Mouse (Mus musculus): ENCODE measurements at regions not wholly inside any gene's neighbourhood (a gene's known extent, or its start where the extent isn't known, plus 50 kb on each side); places are given as distances from the start of the nearest gene placed in this dataset.

DNA sequence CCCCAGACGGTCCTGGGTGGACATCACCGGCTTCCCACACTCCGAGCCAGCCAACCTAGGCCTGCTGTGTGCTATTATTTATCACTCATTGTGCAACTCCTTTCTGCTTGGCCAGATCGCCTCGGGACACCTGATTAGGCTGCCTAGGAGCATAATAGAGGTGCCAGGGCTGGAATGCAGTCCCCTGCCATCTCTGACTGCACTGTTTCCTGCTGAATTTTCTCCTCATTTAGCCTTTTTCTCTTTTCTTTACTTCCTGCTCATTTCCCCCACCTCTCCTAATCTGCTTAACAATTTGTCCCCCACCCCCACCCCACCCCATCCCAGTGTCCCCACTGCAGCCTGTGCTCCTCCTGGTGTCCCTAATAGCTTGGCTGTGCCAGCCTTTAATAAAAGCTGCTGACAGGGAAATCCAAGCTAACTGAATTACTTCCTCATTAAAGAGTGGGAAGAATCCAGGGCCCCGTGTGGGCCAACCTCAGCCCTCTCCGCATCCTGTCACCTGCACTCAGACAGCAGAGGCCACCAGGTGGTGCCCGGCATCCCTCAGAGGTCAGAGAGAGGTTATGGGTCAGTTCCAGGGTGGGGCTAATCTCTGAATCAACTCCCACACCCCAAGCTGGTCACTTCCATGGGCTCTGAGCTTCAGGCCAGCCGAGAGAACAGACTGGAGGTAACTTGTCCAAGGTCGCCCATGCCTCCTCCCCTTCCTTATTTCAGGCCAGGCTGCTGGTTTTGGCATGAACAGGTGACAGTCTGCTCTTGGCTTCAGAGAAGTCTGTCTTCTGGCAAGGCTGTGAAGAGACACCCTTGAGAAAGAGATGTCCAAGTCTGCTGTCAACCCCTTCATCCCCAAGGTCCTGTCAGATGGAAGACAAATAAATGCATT lies 269.3 kb upstream of the Sdk2 start:
- no peak overlapping the region for H3K4me3 ChIP-seq (ENCODE audit: insufficient read depth, low read depth, low read length)
- 42% methylated on average over 10 of the region's 10 CpGs for whole genome bisulfite sequencing
- no peaks in the 10 kb centered on the region for H3K4me1 ChIP-seq (ENCODE audit: control insufficient read depth, insufficient read depth, low read length)
- H3K27ac ChIP-seq (ENCODE audit: insufficient read depth, low read depth, low read length) = no peak overlapping the region
- no peak for DNase-seq
- TF ChIP-seq POLR2A (IDR thresholded peaks at IDR 0.05; ENCODE audit: low read depth, low read length) = no peak
- no peak for TF ChIP-seq CTCF (conservative IDR thresholded peaks at IDR 0.05; ENCODE audit: insufficient read depth, insufficient read length, low read depth, low read length)
- H3K36me3 ChIP-seq (ENCODE audit: control insufficient read depth, insufficient read depth, low read length) = no peaks in the 10 kb centered on the region
- no peaks in the 10 kb centered on the region for H3K27me3 ChIP-seq (replicated peaks; ENCODE audit: control insufficient read depth, insufficient read depth, low read length)

DNA sequence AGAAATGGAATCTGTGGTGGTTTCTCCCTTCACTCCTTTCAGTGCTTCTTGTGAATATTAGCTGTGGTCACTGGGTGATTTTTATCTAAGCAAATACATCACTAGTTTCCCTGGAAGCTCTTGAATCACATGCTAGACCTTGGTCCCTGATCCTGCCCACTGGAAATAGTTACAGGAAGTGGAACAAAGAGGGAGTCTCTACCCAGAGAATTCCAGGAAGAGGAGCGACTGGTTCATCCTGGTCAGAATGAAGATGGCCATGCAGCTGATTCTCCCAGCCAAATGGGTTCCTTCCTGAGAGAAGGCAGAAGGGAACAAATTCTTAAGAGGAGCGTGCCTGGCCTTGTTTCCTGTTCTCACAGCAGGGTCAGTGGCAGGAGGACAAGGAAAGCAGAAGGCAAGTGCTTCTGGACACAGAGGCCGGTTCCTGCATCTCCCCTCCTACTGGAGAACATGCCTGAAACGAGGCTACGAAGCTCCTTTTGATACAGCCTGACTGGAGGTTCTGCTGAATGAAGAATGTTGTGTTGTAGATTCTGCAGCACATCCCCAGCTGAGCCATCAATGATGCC lies 264.8 kb upstream of the Sdk2 start:
- no peak overlapping the region for H3K4me3 ChIP-seq (ENCODE audit: insufficient read depth, low read depth, low read length)
- DNase-seq = peak; percentile 21
- no peaks in the 10 kb centered on the region for H3K36me3 ChIP-seq (ENCODE audit: control insufficient read depth, insufficient read depth, low read length)
- no peak overlapping the region; the same call in 1 of the 2 replicates for H3K27ac ChIP-seq (ENCODE audit: insufficient read depth, low read depth, low read length)
- WGBS = 59% methylated on average over 5 of the region's 5 CpGs
- no peaks in the 10 kb centered on the region for H3K27me3 ChIP-seq (replicated peaks; ENCODE audit: control insufficient read depth, insufficient read depth, low read length)
- no peaks in the 10 kb centered on the region for H3K4me1 ChIP-seq (ENCODE audit: control insufficient read depth, insufficient read depth, low read length)
- no peak for TF ChIP-seq CTCF (conservative IDR thresholded peaks at IDR 0.05; ENCODE audit: insufficient read depth, insufficient read length, low read depth, low read length)
- no peak for TF ChIP-seq POLR2A (IDR thresholded peaks at IDR 0.05; ENCODE audit: low read depth, low read length)

DNA sequence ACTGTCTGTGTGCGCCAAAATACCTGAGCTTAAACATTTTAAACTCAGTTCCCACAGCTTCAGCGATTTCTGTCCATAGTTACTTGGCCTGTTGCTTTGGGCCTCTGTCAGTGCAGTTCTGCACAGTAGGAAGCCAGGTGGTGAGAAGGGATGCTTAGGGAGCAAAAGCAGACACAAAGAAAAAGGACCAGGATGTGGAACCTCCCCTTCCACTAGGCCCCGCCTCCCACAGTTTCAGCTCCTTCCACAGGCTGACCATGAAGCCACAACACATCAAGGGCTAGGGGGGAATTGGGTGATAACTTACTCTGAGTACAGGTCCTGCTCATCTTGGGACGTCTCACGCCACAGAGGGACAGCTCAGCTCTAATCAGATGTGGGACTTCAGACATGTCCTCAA lies 263.5 kb upstream of the Sdk2 start:
- WGBS = 93% methylated on average over 5 of the region's 5 CpGs
- no peak for TF ChIP-seq CTCF (conservative IDR thresholded peaks at IDR 0.05; ENCODE audit: insufficient read depth, insufficient read length, low read depth, low read length)
- no peak for TF ChIP-seq POLR2A (IDR thresholded peaks at IDR 0.05; ENCODE audit: low read depth, low read length)
- no peaks in the 10 kb centered on the region for H3K36me3 ChIP-seq (ENCODE audit: control insufficient read depth, insufficient read depth, low read length)
- H3K27me3 ChIP-seq (replicated peaks; ENCODE audit: control insufficient read depth, insufficient read depth, low read length) = no peaks in the 10 kb centered on the region
- H3K27ac ChIP-seq (ENCODE audit: insufficient read depth, low read depth, low read length) = no peak overlapping the region
- no peak overlapping the region for H3K4me3 ChIP-seq (ENCODE audit: insufficient read depth, low read depth, low read length)
- H3K4me1 ChIP-seq (ENCODE audit: control insufficient read depth, insufficient read depth, low read length) = no peaks in the 10 kb centered on the region
- DNase-seq = no peak

DNA sequence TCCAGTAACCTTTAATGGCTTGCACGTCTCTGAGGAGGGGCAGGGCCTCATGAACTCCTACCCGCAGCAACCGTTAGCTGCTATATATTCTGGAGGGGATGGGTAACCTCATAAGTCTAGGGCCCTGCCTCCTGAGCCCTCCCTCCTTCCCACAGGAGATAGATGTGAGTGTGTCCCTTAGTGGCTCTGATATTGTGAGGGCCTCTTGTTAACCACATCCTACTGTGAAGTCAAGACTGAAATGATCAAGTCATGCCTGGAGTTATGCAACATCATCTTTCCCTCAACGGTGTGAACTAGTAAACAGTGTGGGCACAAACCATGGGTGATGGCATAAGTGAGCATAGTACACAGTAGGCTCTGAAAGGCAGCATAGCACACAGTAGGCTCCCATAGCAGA lies 255.8 kb upstream of the Sdk2 start:
- TF ChIP-seq CTCF (conservative IDR thresholded peaks at IDR 0.05; ENCODE audit: insufficient read depth, insufficient read length, low read depth, low read length) = no peak
- no peak for TF ChIP-seq POLR2A (IDR thresholded peaks at IDR 0.05; ENCODE audit: low read depth, low read length)
- H3K36me3 ChIP-seq (ENCODE audit: control insufficient read depth, insufficient read depth, low read length) = no peaks in the 10 kb centered on the region
- no peak for DNase-seq
- WGBS = 78% methylated on average over 4 of the region's 4 CpGs
- H3K27me3 ChIP-seq (replicated peaks; ENCODE audit: control insufficient read depth, insufficient read depth, low read length) = no peaks in the 10 kb centered on the region
- H3K4me1 ChIP-seq (ENCODE audit: control insufficient read depth, insufficient read depth, low read length) = no peaks in the 10 kb centered on the region
- H3K4me3 ChIP-seq (ENCODE audit: insufficient read depth, low read depth, low read length) = no peak overlapping the region
- no peak overlapping the region for H3K27ac ChIP-seq (ENCODE audit: insufficient read depth, low read depth, low read length)

DNA sequence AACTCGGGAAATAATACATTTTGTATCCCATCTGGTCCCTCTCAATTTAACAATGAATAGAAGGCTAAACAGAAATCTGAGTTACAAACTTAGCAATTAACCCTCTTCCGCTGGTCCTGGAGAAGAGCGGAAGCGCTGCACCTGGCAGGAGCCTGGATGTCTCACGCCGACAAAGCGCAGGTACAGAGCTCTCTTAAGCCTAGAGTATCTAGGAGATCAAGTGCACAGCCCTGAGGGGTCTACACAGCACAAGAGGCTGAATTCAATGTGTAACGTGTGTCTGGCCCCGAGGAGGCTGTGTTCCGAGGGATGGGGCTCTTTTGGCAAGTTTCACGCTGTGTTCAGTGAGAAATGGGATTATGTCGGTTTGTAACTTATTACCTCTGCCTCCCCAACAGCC lies 255.1 kb upstream of the Sdk2 start:
- Histone ChIP-seq H3K4me3 (ENCODE audit: insufficient read depth, low read depth, low read length) (no peak overlapping the region), H3K27me3 (replicated peaks; ENCODE audit: control insufficient read depth, insufficient read depth, low read length) (no peaks in the 10 kb centered on the region), H3K27ac (ENCODE audit: insufficient read depth, low read depth, low read length) (no peak overlapping the region), H3K36me3 (ENCODE audit: control insufficient read depth, insufficient read depth, low read length) (no peaks in the 10 kb centered on the region), H3K4me1 (ENCODE audit: control insufficient read depth, insufficient read depth, low read length) (no peaks in the 10 kb centered on the region)
- 72% methylated on average over 12 of the region's 12 CpGs for WGBS
- DNase-seq = no peak
- no peak for TF ChIP-seq POLR2A (IDR thresholded peaks at IDR 0.05; ENCODE audit: low read depth, low read length)
- TF ChIP-seq CTCF (conservative IDR thresholded peaks at IDR 0.05; ENCODE audit: insufficient read depth, insufficient read length, low read depth, low read length) = no peak

DNA sequence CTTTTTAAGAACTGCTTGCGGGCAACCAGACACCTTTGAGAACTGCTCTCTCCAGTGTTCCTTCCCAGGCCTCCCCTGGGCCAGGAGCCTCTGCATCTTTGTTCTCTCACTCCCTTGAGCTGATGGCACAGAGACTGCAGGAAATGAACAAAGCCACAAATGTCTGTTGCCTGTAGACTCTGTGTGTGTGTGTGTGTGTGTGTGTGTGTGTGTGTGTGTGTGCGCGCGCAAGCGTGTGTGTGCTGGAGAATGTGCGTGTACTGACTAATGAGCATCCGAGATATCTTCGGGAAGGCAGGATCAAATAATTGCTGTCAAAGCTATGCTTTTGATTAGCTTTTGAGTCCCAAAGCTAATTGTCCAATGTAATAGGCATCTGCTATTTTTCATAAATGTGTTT lies 254.7 kb upstream of the Sdk2 start:
- Histone ChIP-seq H3K4me3 (ENCODE audit: insufficient read depth, low read depth, low read length) (no peak overlapping the region), H3K27ac (ENCODE audit: insufficient read depth, low read depth, low read length) (no peak overlapping the region), H3K4me1 (ENCODE audit: control insufficient read depth, insufficient read depth, low read length) (no peaks in the 10 kb centered on the region), H3K27me3 (replicated peaks; ENCODE audit: control insufficient read depth, insufficient read depth, low read length) (no peaks in the 10 kb centered on the region), H3K36me3 (ENCODE audit: control insufficient read depth, insufficient read depth, low read length) (no peaks in the 10 kb centered on the region)
- 85% methylated on average over 8 of the region's 8 CpGs for WGBS
- TF ChIP-seq CTCF (conservative IDR thresholded peaks at IDR 0.05; ENCODE audit: insufficient read depth, insufficient read length, low read depth, low read length) (no peak), POLR2A (IDR thresholded peaks at IDR 0.05; ENCODE audit: low read depth, low read length) (no peak)
- DNase-seq = no peak

DNA sequence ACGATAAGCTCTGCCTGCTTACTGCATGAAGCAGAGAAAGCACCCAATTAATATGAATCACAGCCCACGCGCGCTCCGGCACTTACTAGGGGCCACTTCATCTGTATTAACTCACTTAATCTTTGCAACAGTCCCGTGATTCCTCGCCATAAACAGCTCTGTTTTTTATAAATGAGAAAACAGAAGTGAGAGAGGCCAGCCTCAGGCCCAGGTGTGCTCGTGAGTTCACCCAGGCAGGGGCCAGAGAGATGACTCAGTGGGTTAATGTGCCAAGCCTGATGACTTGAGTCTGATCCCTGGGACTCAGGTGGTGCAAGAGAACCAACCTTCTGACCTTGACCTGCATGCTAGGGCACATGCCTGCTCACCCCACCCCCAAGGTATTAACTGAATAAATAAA lies 248.4 kb upstream of the Sdk2 start:
- Histone ChIP-seq H3K27ac (ENCODE audit: insufficient read depth, low read depth, low read length) (no peak overlapping the region), H3K36me3 (ENCODE audit: control insufficient read depth, insufficient read depth, low read length) (no peaks in the 10 kb centered on the region), H3K4me3 (ENCODE audit: insufficient read depth, low read depth, low read length) (no peak overlapping the region), H3K27me3 (replicated peaks; ENCODE audit: control insufficient read depth, insufficient read depth, low read length) (no peaks in the 10 kb centered on the region), H3K4me1 (ENCODE audit: control insufficient read depth, insufficient read depth, low read length) (no peaks in the 10 kb centered on the region)
- DNase-seq = no peak
- 65% methylated on average over 8 of the region's 8 CpGs for WGBS
- TF ChIP-seq CTCF (conservative IDR thresholded peaks at IDR 0.05; ENCODE audit: insufficient read depth, insufficient read length, low read depth, low read length) (no peak), POLR2A (IDR thresholded peaks at IDR 0.05; ENCODE audit: low read depth, low read length) (no peak)

Data from kidney, adult 2 months (tissue).